Mouse (Mus musculus): Measurements from ENCODE around the gene Trex1. TPM values are rescaled to one million over a fixed set of nuclear protein-coding genes. Genes with fewer than 3 reads are reported as not detected.

The Trex1 gene
- total and polyA plus RNA-seq, 2 experiments from 2014 or later = 14.8 to 22.5 TPM

DNA sequence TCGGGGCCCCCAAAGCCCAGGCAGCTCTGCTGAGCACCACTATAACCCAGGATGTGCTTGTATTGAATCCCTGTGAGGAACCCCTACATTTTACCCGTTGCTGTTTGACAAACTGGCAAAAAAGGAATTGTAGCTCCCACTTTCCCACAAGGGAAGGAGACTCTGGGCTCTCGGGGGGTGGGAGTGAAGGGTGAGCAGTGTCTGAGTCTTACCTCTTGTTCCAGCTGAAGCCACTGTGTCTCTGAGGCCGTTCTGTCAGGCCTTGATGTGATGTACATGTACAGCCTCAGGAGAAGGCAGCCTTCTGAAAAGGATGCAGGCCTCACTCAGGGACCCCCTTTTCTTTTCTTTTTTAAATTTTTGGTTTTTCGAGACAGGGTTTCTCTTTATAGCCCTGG lies 1.4 kb upstream of the Trex1 start:
- no peak overlapping the region for H3K27ac ChIP-seq (ENCODE audit: low read depth, low read length)
- no peak overlapping the region for H3K9ac ChIP-seq (replicated peaks; ENCODE audit: low read length, poor library complexity, severe bottlenecking)
- no peak for TF ChIP-seq CTCF (IDR thresholded peaks at IDR 0.05)
- DNase-seq (ENCODE audit: low spot score) (no peak), ATAC-seq (ENCODE audit: low FRiP score) (no peak)
- 86% methylated on average over 5 of the region's 5 CpGs for WGBS
- H3K36me3 ChIP-seq (ENCODE audit: insufficient read depth, low read length) = peaks cover 62% of the 10 kb centered on the region
- peaks cover 7% of the 10 kb centered on the region; the same call in 1 of the 2 replicates for H3K4me1 ChIP-seq (ENCODE audit: insufficient read depth, low read length)
- H3K27me3 ChIP-seq (ENCODE audit: insufficient read depth, low read length) = no peaks in the 10 kb centered on the region
- H3K4me3 ChIP-seq (ENCODE audit: low read depth, low read length) = no peak overlapping the region
- no peak overlapping the region for H3K4me2 ChIP-seq (ENCODE audit: low read depth, low read length, poor library complexity, severe bottlenecking)
- H3K9me3 ChIP-seq (ENCODE audit: low read length) = no peaks in the 10 kb centered on the region

- TF ChIP-seq CTCF (IDR thresholded peaks at IDR 0.05) = no peak
- no peak for ATAC-seq (ENCODE audit: low FRiP score)
- Histone ChIP-seq H3K4me3 (ENCODE audit: low read depth, low read length) (no peak overlapping the region), H3K27ac (ENCODE audit: low read depth, low read length) (no peak overlapping the region), H3K4me1 (ENCODE audit: insufficient read depth, low read length) (peaks cover 9% of the 10 kb centered on the region), H3K36me3 (ENCODE audit: insufficient read depth, low read length) (peaks cover 56% of the 10 kb centered on the region), H3K9ac (replicated peaks; ENCODE audit: low read length, poor library complexity, severe bottlenecking) (no peak overlapping the region), H3K4me2 (ENCODE audit: low read depth, low read length, poor library complexity, severe bottlenecking) (no peak overlapping the region), H3K27me3 (ENCODE audit: insufficient read depth, low read length) (no peaks in the 10 kb centered on the region), H3K9me3 (ENCODE audit: low read length) (no peaks in the 10 kb centered on the region)
- no peak for DNase-seq (ENCODE audit: low spot score)
- WGBS = 93% methylated on average over 16 of the region's 16 CpGs
Measured at GRCm38 (mm10) chr9:109060184-109060897, 807 bp upstream of the Trex1 start.

GRCm38 (mm10) chr9:109058006-109058765 lies 1.3 kb downstream of the Trex1 start:
- no peak for TF ChIP-seq CTCF (IDR thresholded peaks at IDR 0.05)
- Histone ChIP-seq H3K27ac (ENCODE audit: low read depth, low read length) (peak overlapping the region; percentile 75; the same call in 1 of the 2 replicates), H3K9me3 (ENCODE audit: low read length) (no peaks in the 10 kb centered on the region), H3K36me3 (ENCODE audit: insufficient read depth, low read length) (peaks cover 40% of the 10 kb centered on the region), H3K27me3 (ENCODE audit: insufficient read depth, low read length) (no peaks in the 10 kb centered on the region), H3K4me2 (ENCODE audit: low read depth, low read length, poor library complexity, severe bottlenecking) (peak overlapping the region; percentile 53), H3K9ac (replicated peaks; ENCODE audit: low read length, poor library complexity, severe bottlenecking) (no peak overlapping the region), H3K4me3 (ENCODE audit: low read depth, low read length) (no peak overlapping the region), H3K4me1 (ENCODE audit: insufficient read depth, low read length) (peaks cover 13% of the 10 kb centered on the region)
- DNase-seq (ENCODE audit: low spot score) (no peak), ATAC-seq (ENCODE audit: low FRiP score) (no peak)
- WGBS = 96% methylated on average over 19 of the region's 19 CpGs

DNA sequence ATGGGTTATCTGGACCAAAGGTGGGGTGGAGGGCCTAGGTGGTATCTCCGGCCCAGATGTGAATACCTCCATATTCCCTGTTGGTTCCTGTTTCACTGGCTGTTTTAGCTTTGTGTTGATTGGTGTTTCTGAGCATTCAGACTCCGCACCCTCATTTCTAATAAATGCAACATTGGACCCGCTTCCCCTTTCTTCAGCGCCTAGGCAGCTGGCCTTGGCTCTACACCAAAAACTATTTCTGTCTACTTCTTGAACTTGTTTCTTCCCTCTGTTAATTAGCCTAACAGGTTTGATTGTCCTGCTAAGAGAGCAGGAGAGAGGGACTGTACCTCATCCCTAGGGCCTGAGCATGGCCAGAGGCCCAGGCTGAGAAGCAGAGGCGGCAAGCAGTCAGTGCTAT lies 2.0 kb downstream of the Trex1 start:
- H3K36me3 ChIP-seq (ENCODE audit: insufficient read depth, low read length) = peaks cover 34% of the 10 kb centered on the region
- no peak for ATAC-seq (ENCODE audit: low FRiP score)

DNA sequence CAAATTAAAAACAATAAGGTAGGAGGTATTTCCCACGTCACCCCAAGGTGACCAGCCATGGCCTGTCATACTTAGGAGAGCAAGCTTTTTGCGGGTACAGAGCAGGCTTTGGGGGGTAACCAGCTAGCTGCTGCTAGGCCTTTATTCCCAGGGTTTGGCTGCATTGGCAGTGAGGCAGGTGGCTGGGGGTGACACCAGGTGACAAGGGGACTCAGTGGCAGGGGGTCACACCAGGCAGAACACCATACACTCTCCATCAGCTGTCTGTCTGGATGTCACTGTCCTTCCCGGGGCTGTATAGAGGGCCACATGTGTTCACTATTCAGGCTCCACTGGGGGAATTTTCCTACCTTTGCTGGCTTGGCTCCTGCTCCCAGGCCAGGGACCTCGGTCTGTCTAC lies 2.6 kb downstream of the Trex1 start:
- ATAC-seq (ENCODE audit: low FRiP score) = no peak
- no peaks in the 10 kb centered on the region for H3K27me3 ChIP-seq (ENCODE audit: insufficient read depth, low read length)
- H3K4me2 ChIP-seq (ENCODE audit: low read depth, low read length, poor library complexity, severe bottlenecking) = no peak overlapping the region
- H3K4me3 ChIP-seq (ENCODE audit: low read depth, low read length) = no peak overlapping the region
- H3K36me3 ChIP-seq (ENCODE audit: insufficient read depth, low read length) = peaks cover 29% of the 10 kb centered on the region
- no peaks in the 10 kb centered on the region for H3K9me3 ChIP-seq (ENCODE audit: low read length)
- H3K9ac ChIP-seq (replicated peaks; ENCODE audit: low read length, poor library complexity, severe bottlenecking) = no peak overlapping the region
- DNase-seq (ENCODE audit: low spot score) = no peak
- no peak overlapping the region for H3K27ac ChIP-seq (ENCODE audit: low read depth, low read length)
- 88% methylated on average over 4 of the region's 4 CpGs for WGBS
- H3K4me1 ChIP-seq (ENCODE audit: insufficient read depth, low read length) = peaks cover 13% of the 10 kb centered on the region
- TF ChIP-seq CTCF (IDR thresholded peaks at IDR 0.05) = no peak

More for the DNA sequence above, 2.0 kb downstream of the Trex1 start:
- Histone ChIP-seq H3K9ac (replicated peaks; ENCODE audit: low read length, poor library complexity, severe bottlenecking) (no peak overlapping the region), H3K4me3 (ENCODE audit: low read depth, low read length) (no peak overlapping the region), H3K27me3 (ENCODE audit: insufficient read depth, low read length) (no peaks in the 10 kb centered on the region), H3K4me1 (ENCODE audit: insufficient read depth, low read length) (peaks cover 13% of the 10 kb centered on the region), H3K27ac (ENCODE audit: low read depth, low read length) (no peak overlapping the region), H3K9me3 (ENCODE audit: low read length) (no peaks in the 10 kb centered on the region), H3K4me2 (ENCODE audit: low read depth, low read length, poor library complexity, severe bottlenecking) (no peak overlapping the region)
- DNase-seq (ENCODE audit: low spot score) = no peak
- 96% methylated on average over 5 of the region's 5 CpGs for WGBS
- TF ChIP-seq CTCF (IDR thresholded peaks at IDR 0.05) = no peak

DNA sequence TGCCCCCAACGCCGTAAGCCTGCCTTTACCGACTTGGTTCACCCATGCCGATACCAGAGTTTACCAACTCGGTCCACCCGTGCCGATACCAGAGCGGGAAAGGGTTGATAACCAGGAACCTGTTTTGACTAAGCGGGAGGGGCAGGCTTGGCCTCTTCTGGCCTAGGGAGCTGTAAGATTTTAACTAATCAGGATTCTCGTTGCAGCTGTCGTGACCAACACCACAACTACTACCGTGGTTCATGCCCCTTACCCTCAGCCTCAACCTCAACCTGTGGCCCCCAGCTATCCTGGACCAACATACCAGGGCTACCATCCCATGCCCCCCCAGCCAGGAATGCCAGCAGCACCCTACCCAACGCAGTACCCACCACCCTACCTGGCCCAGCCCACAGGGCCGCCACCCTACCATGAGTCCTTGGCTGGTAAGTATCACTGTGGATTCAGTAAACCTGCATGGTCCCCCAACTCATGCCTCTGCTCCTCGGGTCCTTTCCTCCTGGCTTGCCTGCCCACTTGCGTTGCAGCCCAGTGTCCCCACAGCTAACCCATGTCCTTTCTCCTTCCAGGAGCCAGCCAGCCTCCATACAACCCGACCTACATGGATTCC lies 3.3 kb downstream of the Trex1 start:
- no peak overlapping the region for H3K27ac ChIP-seq (ENCODE audit: low read depth, low read length)
- no peak for TF ChIP-seq CTCF (IDR thresholded peaks at IDR 0.05)
- peaks cover 26% of the 10 kb centered on the region for H3K36me3 ChIP-seq (ENCODE audit: insufficient read depth, low read length)
- no peaks in the 10 kb centered on the region for H3K27me3 ChIP-seq (ENCODE audit: insufficient read depth, low read length)
- ATAC-seq (ENCODE audit: low FRiP score) (no peak), DNase-seq (ENCODE audit: low spot score) (no peak)
- WGBS = 92% methylated on average over 17 of the region's 17 CpGs
- no peak overlapping the region for H3K9ac ChIP-seq (replicated peaks; ENCODE audit: low read length, poor library complexity, severe bottlenecking)
- H3K4me1 ChIP-seq (ENCODE audit: insufficient read depth, low read length) = peaks cover 13% of the 10 kb centered on the region
- H3K4me3 ChIP-seq (ENCODE audit: low read depth, low read length) = no peak overlapping the region
- no peak overlapping the region for H3K4me2 ChIP-seq (ENCODE audit: low read depth, low read length, poor library complexity, severe bottlenecking)
- H3K9me3 ChIP-seq (ENCODE audit: low read length) = no peaks in the 10 kb centered on the region

All from midbrain, postnatal 0 days (tissue).